Mouse (Mus musculus): ENCODE measurements around the gene Casp9. TPM values are rescaled to one million over a fixed set of nuclear protein-coding genes. Genes with fewer than 3 reads are reported as not detected.

The Casp9 gene
- total and polyA plus RNA-seq, 3 experiments: 2.8 to 6.4 TPM; not detected in 1

- TF ChIP-seq SIN3A (IDR thresholded peaks at IDR 0.05; ENCODE audit: low read length): peak; percentile 100
- TF ChIP-seq UBTF (IDR thresholded peaks at IDR 0.05; ENCODE audit: borderline replicate concordance, insufficient read depth, low read depth, low read length): no peak
- TF ChIP-seq KAT2A (conservative IDR thresholded peaks at IDR 0.05; ENCODE audit: low read depth, low read length): peak; percentile 66
- peak; percentile 95 for TF ChIP-seq HCFC1 (IDR thresholded peaks at IDR 0.05; ENCODE audit: low read depth, low read length)
- no peak for TF ChIP-seq ZNF384 (IDR thresholded peaks at IDR 0.05; ENCODE audit: low read depth, low read length)
- TF ChIP-seq MXI1 (IDR thresholded peaks at IDR 0.05; ENCODE audit: low read depth, low read length): peak; percentile 99
- 0 out of 2 replicates have a peak, but pooled peaks have one; percentile 9 for TF ChIP-seq MYB (IDR thresholded peaks at IDR 0.05; ENCODE audit: low read depth, low read length)
- peak; percentile 99 for TF ChIP-seq USF1 (IDR thresholded peaks at IDR 0.05; ENCODE audit: low read depth, low read length)
- peak; percentile 82 to 84; a peak in 3 of 4 replicates for TF ChIP-seq POLR2A (IDR thresholded peaks at IDR 0.05; ENCODE audit: control insufficient read depth in 1 of 2, insufficient read depth in 1 of 2, low read depth in 1 of 2, low read length in 2 of 2, poor library complexity in 1 of 2)
- peak; percentile 98 for TF ChIP-seq BHLHE40 (IDR thresholded peaks at IDR 0.05; ENCODE audit: borderline replicate concordance, low read depth, low read length)
- peak; percentile 78 for TF ChIP-seq NELFE (IDR thresholded peaks at IDR 0.05; ENCODE audit: low read depth, low read length)
- TF ChIP-seq ZC3H11A (IDR thresholded peaks at IDR 0.05; ENCODE audit: low read depth, low read length): no peak
- 0 out of 2 replicates have a peak, but pooled peaks have one; percentile 4 for TF ChIP-seq GATA1 (IDR thresholded peaks at IDR 0.05; ENCODE audit: low read depth, low read length)
- peak; percentile 98 for TF ChIP-seq MYC (IDR thresholded peaks at IDR 0.05; ENCODE audit: low read depth, low read length)
- no peak for TF ChIP-seq CHD2 (IDR thresholded peaks at IDR 0.05; ENCODE audit: low read length)
- peak; percentile 61 for TF ChIP-seq TCF12 (IDR thresholded peaks at IDR 0.05; ENCODE audit: low read depth, low read length)
- no peak for TF ChIP-seq E2F4 (IDR thresholded peaks at IDR 0.05; ENCODE audit: borderline replicate concordance, low read depth, low read length)
- 0 out of 4 replicates have a peak, but pooled peaks of 1 of the 2 experiments have one; percentile 17 for TF ChIP-seq EP300 (IDR thresholded peaks at IDR 0.05; ENCODE audit: low read depth in 1 of 2, low read length in 2 of 2)
- TF ChIP-seq ZMIZ1 (IDR thresholded peaks at IDR 0.05; ENCODE audit: low read depth, low read length): 0 out of 2 replicates have a peak, but pooled peaks have one; percentile 57
- TF ChIP-seq TBP (IDR thresholded peaks at IDR 0.05; ENCODE audit: low read depth, low read length): peak; percentile 73
- peak; percentile 90 for TF ChIP-seq MAZ (IDR thresholded peaks at IDR 0.05; ENCODE audit: low read depth, low read length)
- TF ChIP-seq MAX (IDR thresholded peaks at IDR 0.05; ENCODE audit: low read length): peak; percentile 99
- 0 out of 2 replicates have a peak, but pooled peaks have one; percentile 41 for TF ChIP-seq NRF1 (IDR thresholded peaks at IDR 0.05; ENCODE audit: insufficient read depth, low read depth, low read length, poor library complexity, severe bottlenecking)
- TF ChIP-seq USF2 (IDR thresholded peaks at IDR 0.05; ENCODE audit: borderline replicate concordance in 1 of 2, insufficient read depth in 1 of 2, low read depth in 1 of 2, low read length in 2 of 2): peak; percentile 87 to 97
- TF ChIP-seq POLR2AphosphoS2 (IDR thresholded peaks at IDR 0.05; ENCODE audit: low read length): 0 out of 2 replicates have a peak, but pooled peaks have one; percentile 44
- TF ChIP-seq JUND (IDR thresholded peaks at IDR 0.05; ENCODE audit: low read depth, low read length): no peak
- TF ChIP-seq ETS1 (IDR thresholded peaks at IDR 0.05; ENCODE audit: low read depth, low read length): peak; percentile 51; the same call in 1 of the 2 replicates
- TF ChIP-seq ELF1 (IDR thresholded peaks at IDR 0.05; ENCODE audit: low read depth, low read length): peak; percentile 91
- no peak for TF ChIP-seq RCOR1 (IDR thresholded peaks at IDR 0.05; ENCODE audit: low read depth, low read length)
- peaks cover 6 to 8% of the 10 kb centered on the region in 2 experiments for H3K4me1 ChIP-seq (ENCODE audit: control insufficient read depth in 1 of 2, insufficient read depth in 2 of 2, low read length in 2 of 2)
These were observed 2.9 kb upstream of the Casp9 start, which contains the start of gene Dnajc16 for GRCm38 (mm10) chr4:141790524-141790990. TSS of gene Dnajc16 (minus strand) at chr4:141790931.

More at GRCm38 (mm10) chr4:141790524-141790990, 2.9 kb upstream of the Casp9 start, which contains the start of gene Dnajc16:
- Histone ChIP-seq H3K27me3 (ENCODE audit: control insufficient read depth in 1 of 2, insufficient read depth in 2 of 2, low read length in 2 of 2) (no peaks in the 10 kb centered on the region), H3K27ac (ENCODE audit: control insufficient read depth, low read depth, low read length) (peak within 1 kb of the TSS; percentile 33), H3K36me3 (ENCODE audit: control insufficient read depth in 1 of 2, insufficient read depth in 2 of 2, low read length in 2 of 2) (peaks cover 0 to 6% of the 10 kb centered on the region in 2 experiments; a peak in 2 of 4 replicates), H3K9ac (ENCODE audit: control insufficient read depth, low read depth, low read length, poor library complexity, severe bottlenecking) (peak within 1 kb of the TSS; percentile 87), H3K9me3 (replicated peaks; ENCODE audit: insufficient read depth, low read length) (no peaks in the 10 kb centered on the region), H3K79me2 (ENCODE audit: control insufficient read depth, insufficient read depth, low read length, poor library complexity) (peaks cover 2% of the 10 kb centered on the region; the same call in 1 of the 2 replicates), H3K4me3 (ENCODE audit: control insufficient read depth in 1 of 2, insufficient read depth in 1 of 2, low read depth in 2 of 2, low read length in 2 of 2) (peak within 1 kb of the TSS; percentile 78)
- peak; percentile 99 for DNase-seq (ENCODE audit: low read depth, low spot score)
